Mouse (Mus musculus) liver, embryonic 14.5 days (tissue): ENCODE measurements around the gene Tbck.

Experiments used
- CTCF ChIP-seq: IDR thresholded peaks from 2 replicates; pipeline ENCODE4 v1.5.1; 2016; ENCODE audit warnings: antibody characterized with exemption, low read depth, control low read depth
- EP300 ChIP-seq: IDR thresholded peaks from 2 replicates; pipeline ENCODE4 v1.6.1; 2016; ENCODE audit warnings: antibody characterized with exemption, low read depth

- TF ChIP-seq CTCF (no peak), EP300 (no peak)
Observed at GRCm38 (mm10) chr3:132831179-132831873, 147.4 kb downstream of the Tbck start.
